Mouse (Mus musculus) right cerebral cortex, postnatal 25 days (tissue): Measurements from ENCODE around the gene Dnajb12.

Experiments used
- DNase-seq: peaks from one replicate; pipeline ENCODE4 v3.0.0; 2022

The Dnajb12 gene

GRCm38 (mm10) chr10:59920810-59921681, 41.7 kb downstream of the Dnajb12 start:
- no peak for DNase-seq

DNA sequence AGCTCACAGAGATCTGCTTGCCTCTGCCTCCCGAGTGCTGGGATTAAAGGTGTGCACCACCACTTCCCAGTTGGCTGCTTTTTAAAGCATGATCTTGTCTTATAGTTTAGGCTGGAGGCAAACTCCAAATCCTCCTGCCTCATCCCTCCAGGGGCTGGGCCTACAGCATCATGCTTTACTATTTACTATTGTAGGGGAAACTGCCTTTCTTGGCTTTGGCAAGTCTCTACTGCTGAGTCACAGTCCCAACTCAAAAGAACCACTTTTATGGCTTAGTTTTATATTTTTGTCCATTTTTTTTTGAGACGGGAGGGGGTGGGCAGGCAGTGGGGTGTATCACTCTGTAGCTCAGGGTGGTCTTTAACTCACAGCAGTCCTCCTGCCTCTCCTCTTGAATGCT, 44.1 kb downstream of the Dnajb12 start:
- DNase-seq, result no peak

DNA sequence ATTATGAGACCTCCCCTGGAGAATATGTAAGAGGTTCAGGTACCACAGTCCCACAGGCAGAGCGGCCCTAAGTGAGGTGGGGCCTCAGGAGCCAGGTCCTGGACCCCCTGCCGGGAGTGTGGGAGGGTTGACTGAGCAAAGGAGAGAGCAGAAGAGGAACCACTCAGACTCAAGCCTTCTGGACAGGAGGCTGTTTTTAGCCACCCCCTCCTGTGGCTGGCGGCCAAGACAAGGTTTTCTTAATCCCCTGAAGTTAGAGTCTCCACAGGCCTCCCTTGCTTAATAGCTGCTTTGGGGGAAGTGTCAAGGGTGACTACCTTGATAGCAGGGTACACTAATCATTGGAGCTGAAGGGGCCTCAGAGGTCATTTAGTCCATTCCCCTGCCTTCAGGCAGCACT, 44.9 kb downstream of the Dnajb12 start:
- DNase-seq, result no peak

DNA sequence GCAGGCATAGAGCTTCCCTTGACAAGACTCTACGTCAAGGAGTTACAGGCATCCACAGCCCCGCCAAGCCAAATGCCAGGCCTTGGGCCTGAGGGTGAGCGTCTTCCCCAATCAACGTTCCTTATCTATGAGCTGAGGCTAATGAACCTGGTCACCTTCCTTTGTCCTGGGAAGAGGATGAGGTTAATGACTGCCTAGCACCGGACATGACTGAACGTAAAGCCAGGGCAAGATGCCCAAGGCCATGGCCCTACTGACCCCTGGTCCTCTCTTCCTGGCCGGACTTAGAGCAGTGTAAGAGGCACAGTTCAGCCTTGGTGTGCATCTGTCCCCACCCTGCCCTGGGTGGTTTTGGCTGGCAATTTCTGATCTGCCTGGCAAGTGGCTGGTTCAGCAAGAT, 49.8 kb downstream of the Dnajb12 start:
- DNase-seq, result no peak

GRCm38 (mm10) chr10:59930996-59931395, 51.6 kb downstream of the Dnajb12 start:
- no peak for DNase-seq

DNA sequence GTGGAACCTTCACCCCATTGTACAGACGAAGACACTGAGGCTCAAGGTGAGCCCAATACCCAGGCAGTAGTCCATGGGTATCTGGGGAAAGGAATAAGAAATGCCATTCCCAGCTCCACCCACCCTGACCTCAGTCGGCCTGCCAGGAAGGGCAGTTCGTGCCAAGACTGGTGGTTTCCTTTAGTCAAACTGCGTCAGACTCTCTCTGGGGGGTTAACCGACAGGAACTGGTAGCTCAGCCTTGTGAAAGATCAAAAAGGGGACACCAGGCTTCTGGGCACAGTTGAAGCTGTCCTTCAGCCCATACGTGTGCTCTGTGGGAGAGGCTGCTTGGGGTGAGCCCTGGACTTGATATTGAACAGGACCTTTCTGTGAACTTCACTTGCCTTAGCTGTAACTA, 53.2 kb downstream of the Dnajb12 start:
- DNase-seq, result no peak

DNA sequence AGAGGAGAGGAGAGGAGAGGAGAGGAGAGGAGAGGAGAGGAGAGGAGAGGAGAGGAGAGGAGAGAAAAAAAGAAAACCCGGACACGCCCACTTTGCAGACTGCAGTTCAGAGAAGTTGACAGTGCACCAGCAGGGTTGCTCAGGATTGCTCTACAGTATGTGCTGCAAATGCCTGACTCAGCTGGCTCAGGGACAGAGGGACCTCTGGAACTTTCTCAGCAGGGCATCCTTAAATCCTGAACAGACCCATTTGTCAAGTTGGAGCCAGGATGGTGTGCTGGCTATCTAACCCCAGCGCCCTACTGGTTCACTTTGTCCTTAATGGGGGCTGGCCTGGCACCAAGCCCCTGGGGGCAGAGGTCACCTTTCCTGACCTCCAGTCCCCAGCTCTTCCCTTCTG, 54.7 kb downstream of the Dnajb12 start:
- DNase-seq, result no peak

DNA sequence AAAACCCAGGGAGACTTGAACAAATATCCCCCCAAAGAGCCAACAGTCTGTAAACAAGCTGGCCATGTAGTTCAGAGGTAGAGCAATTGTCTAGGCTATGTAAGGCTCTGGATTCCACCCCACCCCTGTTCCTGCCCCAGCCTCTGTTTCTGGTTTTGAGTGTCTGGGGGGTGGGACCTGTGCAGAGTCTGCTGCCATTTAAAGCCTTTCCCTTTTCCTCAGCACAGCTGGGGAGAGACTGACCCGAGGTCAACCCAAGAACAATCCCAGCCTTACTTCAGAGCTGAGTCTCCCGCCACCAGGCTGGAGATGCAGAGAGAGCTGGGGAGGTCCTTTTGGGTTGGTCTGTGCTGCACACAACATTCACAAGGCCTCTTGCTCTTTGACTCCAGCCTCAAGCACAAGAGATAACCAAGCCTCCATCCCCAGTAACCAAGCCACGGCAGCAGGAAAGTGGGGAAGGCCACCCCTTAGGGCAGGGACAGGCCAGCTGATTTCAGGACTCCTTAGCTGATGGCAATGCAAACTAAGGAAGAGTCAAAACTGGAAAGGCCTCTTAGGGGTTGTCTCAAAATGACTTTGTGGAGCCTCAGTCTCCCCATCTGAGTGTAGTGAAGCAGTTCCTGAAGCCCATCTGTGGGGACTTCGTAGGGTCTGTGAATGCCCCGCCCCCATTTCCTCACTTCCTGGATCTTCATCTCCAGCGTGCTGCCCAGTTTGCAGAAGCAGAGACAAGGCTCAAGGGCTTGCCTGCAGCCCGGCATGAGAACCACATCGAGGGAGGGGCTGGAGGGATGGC, 56.9 kb downstream of the Dnajb12 start:
- DNase-seq, result no peak

- DNase-seq, result no peak
Measured at GRCm38 (mm10) chr10:59938662-59939061, 59.3 kb downstream of the Dnajb12 start.

GRCm38 (mm10) chr10:59939081-59939480, 59.7 kb downstream of the Dnajb12 start:
- no peak for DNase-seq

- no peak for DNase-seq
Measured at GRCm38 (mm10) chr10:59942281-59942846, 63.0 kb downstream of the Dnajb12 start.

GRCm38 (mm10) chr10:59942847-59943420, 63.6 kb downstream of the Dnajb12 start:
- DNase-seq, result peak; percentile 65

DNA sequence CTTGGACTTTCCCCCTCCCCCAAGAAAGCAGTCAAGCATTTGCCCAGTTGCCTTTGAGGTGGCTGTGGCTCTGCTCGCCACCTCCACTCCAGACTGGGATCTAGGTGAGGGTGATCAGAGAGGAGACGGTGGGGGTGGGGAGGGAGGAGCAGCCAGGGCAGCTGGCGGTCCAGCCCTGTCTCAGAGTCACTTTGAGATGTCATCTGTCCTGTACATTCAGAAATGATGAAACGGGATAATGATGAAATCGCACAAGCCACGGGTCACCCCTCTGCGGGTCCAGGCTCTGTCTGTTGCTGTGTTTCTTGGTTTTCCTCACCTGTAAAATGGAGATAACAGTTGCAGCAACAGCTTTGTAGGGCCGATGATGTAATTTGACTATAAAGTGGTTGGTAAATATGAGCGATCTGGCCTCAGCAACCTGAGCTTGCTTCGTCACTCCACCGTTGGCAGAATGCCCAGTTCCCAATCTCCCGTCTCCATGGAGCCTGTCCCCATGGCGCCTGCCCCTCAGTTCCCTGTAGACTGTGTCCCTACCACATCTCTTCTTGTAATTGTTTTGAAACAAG, 64.1 kb downstream of the Dnajb12 start:
- DNase-seq, result peak; percentile 64

- DNase-seq, result no peak
Measured at GRCm38 (mm10) chr10:59945416-59945815, 66.1 kb downstream of the Dnajb12 start.

DNA sequence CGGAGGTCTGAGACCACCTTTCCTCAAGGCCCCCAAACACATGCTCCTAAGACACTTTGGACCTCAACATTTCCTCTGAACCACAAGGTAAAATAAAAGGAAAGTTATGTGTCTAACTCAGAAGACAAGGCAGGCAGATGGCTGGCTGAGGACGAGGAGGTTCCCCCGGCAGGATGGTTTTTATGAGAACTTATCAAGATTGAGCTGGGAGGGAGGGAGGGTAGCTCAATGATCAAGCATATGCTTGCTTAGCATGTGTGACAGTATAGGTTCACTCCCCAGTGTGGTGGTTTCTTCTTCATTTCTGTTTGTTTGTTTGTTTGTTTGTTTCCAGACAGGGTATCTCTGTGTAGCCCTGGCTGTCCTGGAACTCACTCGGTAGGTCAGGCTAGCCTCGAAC, 67.0 kb downstream of the Dnajb12 start:
- no peak for DNase-seq

DNA sequence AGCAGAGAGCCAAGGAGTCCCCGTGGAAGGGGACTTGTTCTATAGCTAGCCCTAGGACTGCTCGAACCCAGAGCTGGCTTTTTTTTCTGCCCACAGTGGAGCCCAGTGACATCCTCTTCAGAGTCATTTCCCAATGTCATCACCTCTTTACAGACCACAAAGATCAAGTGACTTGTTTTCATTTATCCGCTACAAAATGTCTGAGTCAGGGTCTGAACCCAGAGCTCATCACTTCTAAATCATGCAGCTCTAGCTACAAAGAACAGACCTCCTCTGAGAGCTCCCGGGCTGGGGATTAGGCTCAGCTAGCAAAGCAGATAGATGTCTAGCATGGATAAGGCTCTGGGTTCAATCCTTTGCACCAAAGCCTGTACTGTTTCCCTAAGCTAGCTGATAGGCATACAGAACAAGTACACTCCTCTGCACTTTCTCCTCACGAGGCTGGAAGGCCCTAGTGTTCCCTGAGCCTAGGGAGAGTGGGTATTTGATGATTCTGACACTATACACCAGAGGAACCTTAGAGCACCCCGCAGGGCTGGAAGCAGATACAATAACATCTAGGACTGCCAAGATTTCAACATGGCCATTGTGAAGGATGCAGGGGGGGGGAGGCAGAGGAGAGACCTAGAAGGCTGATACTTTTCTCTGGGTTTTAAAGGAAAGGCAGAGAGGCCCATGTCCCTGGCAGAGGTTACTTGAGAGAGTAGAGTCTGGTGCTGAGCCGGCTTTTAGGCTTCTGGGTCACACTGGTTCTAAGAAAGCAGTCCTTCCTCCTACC, 68.1 kb downstream of the Dnajb12 start:
- no peak for DNase-seq

DNA sequence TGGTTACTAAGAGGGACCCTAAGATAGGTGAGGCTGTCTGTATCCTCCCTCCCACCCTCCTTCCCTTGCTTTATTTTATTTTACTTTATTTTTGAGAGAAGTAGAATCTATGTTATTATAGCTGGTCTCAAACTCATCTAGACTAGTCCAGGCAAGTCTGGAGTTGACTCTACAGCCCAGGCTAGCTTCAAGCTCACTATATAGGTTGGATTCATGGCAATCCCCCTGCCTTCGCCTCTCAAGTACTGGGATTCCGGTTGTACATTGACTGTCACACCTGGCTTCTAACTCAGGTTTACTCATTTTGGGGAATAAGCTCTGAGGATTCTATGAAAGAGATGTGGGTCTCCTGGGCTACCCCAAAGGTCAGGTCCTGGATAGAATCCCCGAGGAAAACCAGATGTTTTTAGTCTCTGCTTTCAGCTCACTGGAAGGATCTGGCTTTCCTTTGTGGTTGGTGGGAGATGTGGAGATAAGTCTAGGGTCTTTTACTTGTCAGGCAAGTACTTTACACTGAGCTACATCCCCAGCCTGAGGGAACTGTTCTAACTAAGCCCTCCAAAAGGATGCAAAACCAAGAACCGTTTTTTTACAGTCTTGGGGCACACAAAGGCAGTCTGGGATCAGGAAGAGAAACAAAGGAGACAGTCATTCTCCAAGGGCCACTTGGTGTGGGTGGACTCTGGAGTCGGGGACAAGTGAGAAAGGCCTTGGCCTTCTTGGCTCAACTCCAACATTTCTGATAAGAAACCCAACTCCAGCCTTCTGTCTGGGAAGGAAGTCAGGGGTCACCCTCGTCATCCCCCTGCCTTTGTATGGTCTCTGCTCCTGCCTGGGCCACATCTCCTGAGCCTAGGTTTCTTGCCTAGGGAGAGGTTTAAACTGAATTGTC, 69.3 kb downstream of the Dnajb12 start:
- DNase-seq, result no peak
